Mouse (Mus musculus) midbrain, embryonic 14.5 days (tissue): ENCODE measurements at regions not wholly inside any gene's neighbourhood (a gene's known extent, or its start where the extent isn't known, plus 50 kb on each side); places are given as distances from the start of the nearest gene placed in this dataset.
A peak's percentile ranks its signal among the peaks of the same experiment; 100 is the strongest.

Experiments used
- ATAC-seq: fragments of 200-750 bp; cut with Nextera tagmentation; 2 replicates; pipeline ENCODE4 v1.8.0; 2017; ENCODE audit warnings: moderate number of reproducible peaks, moderate library complexity; ENCODE audit not compliant: low FRiP score, low TSS enrichment
- DNase-seq: peaks from one replicate; pipeline ENCODE4 v3.0.0-alpha.2; 2015
- H3K27ac ChIP-seq: fragments of 300-500 bp; sonication (generic); replicated peaks from 2 replicates; pipeline ENCODE4 v1.5.1; 2014; ENCODE audit warnings: mild to moderate bottlenecking, low read depth, low read length, moderate library complexity
- H3K27me3 ChIP-seq: fragments of 300-500 bp; sonication (generic); 2 replicates; pipeline ENCODE4 v1.6.1; 2014; ENCODE audit warnings: low read length, control low read depth, mixed read lengths; ENCODE audit not compliant: control insufficient read depth, insufficient read depth
- H3K36me3 ChIP-seq: fragments of 300-500 bp; sonication (generic); 2 replicates; pipeline ENCODE4 v1.6.1; 2014; ENCODE audit warnings: low read length, control low read depth; ENCODE audit not compliant: control insufficient read depth, insufficient read depth
- H3K4me1 ChIP-seq: fragments of 300-500 bp; sonication (generic); 2 replicates; pipeline ENCODE4 v1.6.1; 2014; ENCODE audit warnings: mild to moderate bottlenecking, antibody characterized with exemption, low read length, control low read depth; ENCODE audit not compliant: control insufficient read depth, insufficient read depth
- H3K4me2 ChIP-seq: fragments of 300-500 bp; sonication (generic); 2 replicates; pipeline ENCODE4 v1.6.1; 2014; ENCODE audit warnings: mild to moderate bottlenecking, low read length, moderate library complexity
- H3K4me3 ChIP-seq: fragments of 300-500 bp; sonication (generic); replicated peaks from 2 replicates; pipeline ENCODE4 v1.5.1; 2014; ENCODE audit warnings: low read depth, low read length
- H3K9ac ChIP-seq: fragments of 300-500 bp; sonication (generic); replicated peaks from 2 replicates; pipeline ENCODE4 v1.6.1; 2014; ENCODE audit warnings: mild to moderate bottlenecking, low read length, moderate library complexity
- H3K9me3 ChIP-seq: fragments of 300-500 bp; sonication (generic); 2 replicates; pipeline ENCODE4 v1.6.1; 2016; ENCODE audit warnings: low read length, control low read depth, mixed read lengths; ENCODE audit not compliant: control insufficient read depth
- WGBS: fragments of 180-500 bp; shearing (Covaris S2); extraction: QIAGEN DNeasy Blood & Tissue Kit; methylation state at CpG from one replicate; pipeline ENCODE4 v1.1.7; 2014; 5-methylcytosine and 5-hydroxymethylcytosine counted together

DNA sequence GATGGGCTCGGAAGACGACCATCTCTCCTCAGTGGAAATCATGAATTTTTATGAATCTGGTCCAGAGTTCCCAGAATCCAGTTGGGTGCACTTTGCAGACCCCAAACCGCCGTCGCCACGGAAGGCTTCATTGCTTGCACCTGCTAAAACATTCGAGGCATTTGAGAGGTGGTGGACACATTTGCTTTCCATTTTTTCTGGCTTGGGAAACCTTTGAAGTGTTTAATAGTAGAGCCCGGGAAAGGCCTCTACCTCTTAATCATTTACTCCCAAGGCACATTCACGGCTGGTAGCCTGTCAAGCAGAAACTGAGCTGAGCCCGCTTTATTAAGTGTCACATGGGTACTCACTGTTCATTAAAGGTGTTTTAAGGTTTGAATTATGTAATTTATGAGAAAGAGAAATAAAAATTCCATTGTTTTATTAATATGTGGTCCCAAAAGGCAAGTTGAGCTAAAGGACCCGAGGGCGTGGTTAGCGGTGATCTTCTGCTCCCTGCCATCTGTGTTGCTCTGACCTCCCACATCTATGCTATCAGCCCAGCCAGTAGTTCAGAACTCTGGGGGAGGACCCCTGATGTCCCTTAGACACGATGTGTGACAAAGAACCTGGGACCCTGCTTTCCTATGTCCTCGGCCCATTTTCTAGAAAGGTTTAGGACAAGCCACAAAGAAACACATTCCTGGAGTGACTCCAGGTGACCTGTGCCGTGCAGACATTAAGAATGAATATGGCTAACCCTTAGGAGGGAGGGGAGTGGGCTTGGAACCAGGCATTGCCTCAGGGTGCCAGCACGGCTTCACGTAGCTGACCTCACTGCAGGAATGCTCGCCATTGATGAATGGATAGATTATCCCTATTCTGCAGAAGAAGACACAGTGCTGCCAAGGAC, 227.9 kb downstream of the Emx2 start:
- Histone ChIP-seq H3K27ac (no peak overlapping the region), H3K4me3 (no peak overlapping the region), H3K9ac (no peak overlapping the region), H3K4me2 (no peak overlapping the region), H3K9me3 (no peaks in the 10 kb centered on the region), H3K4me1 (no peaks in the 10 kb centered on the region), H3K27me3 (no peaks in the 10 kb centered on the region), H3K36me3 (no peaks in the 10 kb centered on the region)
- 54% methylated on average over 19 of the region's 19 CpGs for WGBS
- no peak for ATAC-seq
- DNase-seq = peak; percentile 19

DNA sequence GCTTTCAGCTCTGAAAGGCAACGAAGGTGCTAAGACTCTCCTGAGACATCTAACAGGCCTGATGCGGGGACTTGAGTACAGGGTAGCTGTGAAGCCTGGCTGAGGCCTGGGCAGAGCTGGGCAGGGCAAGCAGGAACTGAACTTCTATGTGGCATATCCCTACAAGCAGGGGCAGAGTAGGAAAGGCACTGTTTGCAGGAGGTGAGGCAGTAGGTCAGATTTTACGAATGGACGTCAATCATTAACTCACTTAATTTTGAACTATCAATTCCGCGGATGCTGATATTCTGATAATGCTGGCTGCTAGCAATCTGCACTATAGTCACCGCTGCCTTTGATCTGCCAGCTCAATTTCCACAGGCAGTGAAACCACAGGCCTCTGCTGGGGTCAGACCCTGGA, 229.0 kb downstream of the Emx2 start:
- no peaks in the 10 kb centered on the region for H3K36me3 ChIP-seq
- no peak overlapping the region for H3K9ac ChIP-seq
- DNase-seq (no peak), ATAC-seq (no peak)
- no peaks in the 10 kb centered on the region for H3K4me1 ChIP-seq
- no peak overlapping the region for H3K27ac ChIP-seq
- H3K27me3 ChIP-seq = no peaks in the 10 kb centered on the region
- H3K9me3 ChIP-seq = no peaks in the 10 kb centered on the region
- H3K4me3 ChIP-seq = no peak overlapping the region
- WGBS = 90% methylated on average over 7 of the region's 7 CpGs
- H3K4me2 ChIP-seq = no peak overlapping the region

DNA sequence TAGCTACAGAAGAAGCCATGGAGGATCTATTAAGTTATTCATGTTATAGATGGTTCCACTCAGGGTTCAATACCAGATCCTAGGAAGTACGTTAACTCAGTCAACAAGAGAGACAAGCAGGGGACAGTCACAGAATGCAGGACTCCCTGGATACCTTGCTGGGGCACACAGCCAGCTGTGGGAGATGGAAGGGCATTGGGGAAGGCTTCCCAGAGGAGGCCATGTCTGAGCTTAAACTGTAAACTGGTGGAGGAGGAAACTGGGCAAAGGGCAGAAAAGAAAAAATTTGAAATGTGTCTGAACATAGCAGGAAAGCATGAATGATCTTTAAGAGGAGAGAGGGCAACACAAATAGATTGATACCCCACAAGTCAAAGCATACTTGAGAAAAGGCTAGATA, 229.5 kb downstream of the Emx2 start:
- Histone ChIP-seq H3K4me3 (no peak overlapping the region), H3K36me3 (no peaks in the 10 kb centered on the region), H3K27me3 (no peaks in the 10 kb centered on the region), H3K9ac (no peak overlapping the region), H3K4me1 (no peaks in the 10 kb centered on the region), H3K27ac (no peak overlapping the region), H3K9me3 (no peaks in the 10 kb centered on the region), H3K4me2 (no peak overlapping the region)
- ATAC-seq (no peak), DNase-seq (no peak)
- 79% methylated on average over 1 of the region's 1 CpGs for WGBS

DNA sequence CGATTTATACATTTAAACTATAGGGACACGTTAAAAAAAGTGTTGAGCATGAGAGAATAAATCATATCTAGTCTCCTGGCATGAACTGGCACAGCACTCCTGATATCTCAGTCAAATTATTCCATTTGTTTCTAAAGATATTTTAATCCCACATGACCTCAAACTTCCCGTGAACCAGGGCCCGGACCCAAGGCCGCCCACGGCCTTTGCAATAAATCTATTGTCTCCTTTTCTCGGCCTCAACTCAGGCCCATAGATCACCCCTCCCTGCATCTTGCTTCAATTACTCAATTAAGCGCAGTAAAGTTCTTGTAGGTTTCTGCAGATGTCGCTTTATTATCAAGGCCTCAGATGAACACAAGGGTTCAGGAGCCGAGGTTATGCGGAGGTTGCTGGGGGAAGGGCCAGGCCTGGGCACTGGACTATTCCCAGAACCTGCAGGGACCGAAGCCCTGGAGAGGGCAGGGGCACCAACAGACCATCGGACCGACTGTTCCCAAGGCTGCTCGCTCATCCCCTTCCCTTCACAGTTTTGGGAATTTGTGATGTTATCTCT, 233.4 kb downstream of the Emx2 start:
- 89% methylated on average over 15 of the region's 15 CpGs for WGBS
- H3K4me2 ChIP-seq = no peak overlapping the region
- no peak for DNase-seq
- no peaks in the 10 kb centered on the region for H3K9me3 ChIP-seq
- H3K27ac ChIP-seq = no peak overlapping the region
- ATAC-seq = no peak
- H3K36me3 ChIP-seq = no peaks in the 10 kb centered on the region
- no peak overlapping the region for H3K4me3 ChIP-seq
- H3K9ac ChIP-seq = no peak overlapping the region
- no peaks in the 10 kb centered on the region for H3K4me1 ChIP-seq
- H3K27me3 ChIP-seq = no peaks in the 10 kb centered on the region

DNA sequence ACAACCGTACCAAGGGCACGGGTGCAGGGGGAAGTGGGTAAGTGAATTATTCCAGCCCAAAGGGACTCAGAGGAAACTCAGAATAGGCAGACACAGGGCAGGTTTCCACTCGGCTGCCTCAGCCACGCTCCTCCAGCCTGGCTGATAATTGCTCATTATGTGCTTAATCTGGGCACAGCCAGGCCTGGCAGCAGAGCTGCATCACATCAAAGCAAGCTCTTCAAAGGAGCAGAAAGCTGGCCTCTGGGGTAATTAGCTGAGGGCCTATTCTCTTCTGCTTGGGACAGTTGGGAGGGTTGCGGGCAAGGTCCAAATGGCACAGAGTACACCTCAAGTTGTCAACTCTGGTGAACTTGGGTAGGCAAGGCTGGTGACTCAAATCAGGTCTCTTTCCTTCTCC, 239.5 kb downstream of the Emx2 start:
- Histone ChIP-seq H3K9me3 (no peaks in the 10 kb centered on the region), H3K4me3 (no peak overlapping the region), H3K9ac (no peak overlapping the region), H3K4me2 (no peak overlapping the region), H3K36me3 (no peaks in the 10 kb centered on the region), H3K4me1 (no peaks in the 10 kb centered on the region), H3K27me3 (no peaks in the 10 kb centered on the region), H3K27ac (no peak overlapping the region)
- ATAC-seq (no peak; the same call in 1 of the 2 replicates), DNase-seq (peak; percentile 74)
- 16% methylated on average over 5 of the region's 5 CpGs for WGBS

DNA sequence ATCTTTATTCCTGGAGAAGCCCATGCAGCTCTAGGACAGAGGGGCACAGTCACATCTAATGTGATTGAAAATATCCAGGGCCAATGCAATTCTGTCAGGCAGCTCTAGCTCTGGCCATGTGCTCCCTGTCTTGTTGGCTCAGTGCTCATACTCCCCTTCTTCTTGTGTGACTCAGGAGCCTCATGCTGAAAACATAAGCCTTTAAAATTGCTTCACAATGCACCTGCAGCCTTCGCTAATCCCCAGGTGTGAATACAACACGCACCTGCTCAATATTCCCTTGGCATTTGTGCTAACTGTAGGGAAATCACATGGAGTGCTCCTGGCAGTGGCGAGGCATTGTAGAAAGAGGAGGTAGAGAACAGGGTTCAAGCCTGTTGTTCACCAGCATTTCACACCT, 242.0 kb downstream of the Emx2 start:
- no peaks in the 10 kb centered on the region for H3K9me3 ChIP-seq
- H3K27ac ChIP-seq = no peak overlapping the region
- 74% methylated on average over 3 of the region's 3 CpGs for whole genome bisulfite sequencing
- H3K9ac ChIP-seq = no peak overlapping the region
- H3K4me1 ChIP-seq = no peaks in the 10 kb centered on the region
- no peak for DNase-seq
- no peak overlapping the region for H3K4me3 ChIP-seq
- no peaks in the 10 kb centered on the region for H3K27me3 ChIP-seq
- no peak for ATAC-seq
- H3K36me3 ChIP-seq = no peaks in the 10 kb centered on the region
- no peak overlapping the region for H3K4me2 ChIP-seq

DNA sequence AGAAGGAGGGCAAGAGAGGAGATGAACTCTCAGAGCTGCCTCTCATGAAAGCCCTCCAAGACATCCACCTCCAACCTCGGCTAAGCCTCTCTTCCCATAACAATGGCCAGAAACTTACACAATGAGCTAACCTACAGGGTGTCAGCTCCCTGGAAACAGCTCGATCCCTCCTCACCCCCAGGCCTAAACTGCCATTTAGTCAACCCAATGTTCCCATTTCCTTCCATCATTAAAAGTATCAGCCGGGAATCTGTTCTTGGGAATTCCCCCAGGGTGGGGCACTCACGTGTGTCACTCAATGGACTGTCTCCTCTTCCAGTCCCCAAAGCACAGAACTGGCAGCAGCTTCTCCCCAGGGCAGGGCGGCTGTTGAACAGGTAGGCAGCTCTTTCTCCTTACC, 236.3 kb downstream of the Rab11fip2 start:
- Histone ChIP-seq H3K36me3 (no peaks in the 10 kb centered on the region), H3K4me1 (no peaks in the 10 kb centered on the region), H3K27me3 (no peaks in the 10 kb centered on the region), H3K9ac (no peak overlapping the region), H3K4me3 (no peak overlapping the region), H3K9me3 (no peaks in the 10 kb centered on the region), H3K27ac (no peak overlapping the region), H3K4me2 (no peak overlapping the region)
- no peak for ATAC-seq
- 33% methylated on average over 5 of the region's 5 CpGs for WGBS
- no peak for DNase-seq

DNA sequence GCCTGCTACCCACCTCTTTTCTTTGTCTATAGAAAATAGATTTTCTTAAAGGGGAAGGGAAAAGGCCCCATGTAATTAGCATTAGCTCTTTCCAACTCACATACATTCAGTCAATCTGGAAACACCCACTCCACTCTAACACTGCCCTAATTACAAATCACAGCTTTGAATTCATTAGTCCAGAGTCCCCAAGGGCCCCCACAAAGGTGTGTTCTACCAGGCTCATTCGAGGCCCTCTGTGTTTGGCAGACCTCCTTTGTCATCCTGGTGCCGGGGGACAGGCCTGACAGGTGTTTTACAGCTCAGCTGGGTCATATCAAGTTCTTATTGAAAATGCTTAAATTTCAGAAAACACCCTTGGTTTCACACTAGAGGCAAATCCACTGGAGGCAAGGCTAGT, 234.3 kb downstream of the Rab11fip2 start:
- DNase-seq (no peak), ATAC-seq (no peak)
- H3K27me3 ChIP-seq = no peaks in the 10 kb centered on the region
- H3K9ac ChIP-seq = no peak overlapping the region
- H3K4me1 ChIP-seq = no peaks in the 10 kb centered on the region
- no peak overlapping the region for H3K4me3 ChIP-seq
- H3K36me3 ChIP-seq = no peaks in the 10 kb centered on the region
- no peak overlapping the region for H3K27ac ChIP-seq
- WGBS = 36% methylated on average over 2 of the region's 2 CpGs
- H3K4me2 ChIP-seq = no peak overlapping the region
- no peaks in the 10 kb centered on the region for H3K9me3 ChIP-seq

DNA sequence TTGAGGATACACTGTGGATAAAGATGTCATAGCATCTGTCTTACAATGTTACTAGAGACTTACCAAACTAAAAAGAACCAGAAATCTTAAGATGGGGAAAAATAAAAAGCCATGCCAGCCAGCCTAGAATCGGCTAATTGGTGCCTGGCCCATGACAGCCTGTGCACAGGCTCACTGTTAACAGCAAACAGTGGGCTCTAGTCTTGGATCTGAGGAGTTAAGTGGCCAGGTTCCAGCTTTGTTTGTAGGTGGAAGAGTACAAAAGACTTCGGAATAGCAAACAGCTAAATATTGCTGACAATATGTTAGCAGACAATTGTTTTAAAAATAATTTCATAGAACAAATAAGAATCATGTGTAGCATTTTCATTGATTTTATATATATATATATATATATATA, 228.4 kb downstream of the Rab11fip2 start:
- ATAC-seq (no peak), DNase-seq (no peak)
- 91% methylated on average over 2 of the region's 2 CpGs for WGBS
- Histone ChIP-seq H3K4me2 (no peak overlapping the region), H3K4me3 (no peak overlapping the region), H3K27me3 (no peaks in the 10 kb centered on the region), H3K9me3 (no peaks in the 10 kb centered on the region), H3K36me3 (no peaks in the 10 kb centered on the region), H3K27ac (no peak overlapping the region), H3K4me1 (no peaks in the 10 kb centered on the region; the same call in 1 of the 2 replicates), H3K9ac (no peak overlapping the region)
